Mouse (Mus musculus): ENCODE measurements at regions not wholly inside any gene's neighbourhood (a gene's known extent, or its start where the extent isn't known, plus 50 kb on each side); places are given as distances from the start of the nearest gene placed in this dataset.

DNA sequence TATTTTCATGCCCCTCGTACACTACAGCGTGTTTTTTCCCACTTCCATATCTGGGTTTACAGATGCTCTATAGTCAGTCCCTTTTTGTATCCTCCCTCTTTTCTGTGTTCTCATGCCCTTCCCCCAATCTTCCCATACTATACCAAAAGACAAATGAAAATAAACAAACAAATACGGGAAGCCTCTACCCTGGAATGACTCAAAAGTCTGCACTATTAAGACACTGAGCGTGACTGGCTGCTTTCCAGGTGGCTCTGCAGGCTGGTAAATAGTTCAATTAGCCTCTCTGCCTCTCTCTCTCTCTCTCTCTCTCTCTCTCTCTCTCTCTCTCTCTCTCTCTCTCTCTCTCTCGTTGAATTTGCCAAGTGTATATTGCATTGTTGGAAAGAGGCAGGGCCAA, 464.5 kb upstream of the Pou3f3 start:
- DNase-seq (ENCODE audit: low spot score in 2 of 2): no peak

DNA sequence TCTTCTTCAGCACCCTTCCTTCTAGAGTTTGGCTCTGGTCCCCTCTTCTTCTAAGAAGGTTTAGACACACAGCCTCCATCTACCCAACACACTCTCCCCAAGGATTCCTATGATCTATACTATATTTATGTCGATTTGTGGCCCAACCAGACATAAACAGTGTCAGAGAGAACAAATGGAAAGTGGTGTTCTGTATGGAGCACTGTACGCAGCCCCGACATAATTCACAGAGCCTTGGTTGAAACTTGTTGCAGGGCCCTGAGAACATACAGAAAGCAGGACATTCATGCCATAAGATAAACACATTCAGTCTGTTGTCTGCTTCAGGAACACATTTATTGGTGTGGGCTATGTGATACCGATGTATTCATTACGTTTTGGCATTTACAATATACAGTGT, 463.7 kb upstream of the Pou3f3 start:
- DNase-seq (ENCODE audit: low spot score in 2 of 2): no peak

DNA sequence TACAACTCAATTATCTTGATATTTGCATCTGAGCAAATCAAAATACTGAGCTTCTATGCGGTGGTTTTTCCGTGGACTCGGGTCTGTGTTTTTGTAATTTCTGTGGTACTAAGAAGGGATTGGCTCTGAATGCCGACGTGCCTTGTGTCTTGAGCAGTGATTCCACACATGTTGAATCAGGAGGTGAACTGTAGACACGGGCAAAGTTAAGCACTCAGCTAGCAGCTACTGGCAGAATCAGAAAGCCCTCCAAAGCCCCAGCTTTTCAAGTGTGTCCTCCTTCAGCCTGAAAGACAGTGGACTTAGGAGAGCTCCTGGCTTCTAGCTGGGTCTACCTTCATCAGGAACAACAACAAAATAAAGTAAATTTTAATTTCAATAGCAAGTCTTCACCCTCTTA, 462.9 kb upstream of the Pou3f3 start:
- no peak for DNase-seq (ENCODE audit: low spot score in 2 of 2)

DNA sequence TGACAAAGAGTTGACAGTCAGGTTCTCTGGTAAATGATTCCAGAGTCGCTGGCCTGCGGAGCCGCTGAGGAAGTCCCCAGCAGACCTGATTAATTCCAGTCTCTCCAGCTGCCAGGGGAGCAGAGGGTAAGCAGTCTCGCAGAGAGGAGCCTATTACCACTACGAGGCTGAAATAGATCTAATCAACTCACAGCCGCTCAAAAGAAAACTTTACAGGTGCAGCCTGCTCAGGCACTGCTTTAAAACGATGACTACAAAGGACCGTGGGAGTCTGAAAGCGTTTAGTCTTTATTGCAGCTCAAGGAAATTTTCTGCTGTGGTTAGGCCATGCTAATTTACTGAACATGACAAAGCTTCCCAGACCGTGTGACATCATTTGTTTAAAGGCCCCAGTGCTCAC, 462.3 kb upstream of the Pou3f3 start:
- DNase-seq (ENCODE audit: low spot score in 2 of 2): no peak

DNA sequence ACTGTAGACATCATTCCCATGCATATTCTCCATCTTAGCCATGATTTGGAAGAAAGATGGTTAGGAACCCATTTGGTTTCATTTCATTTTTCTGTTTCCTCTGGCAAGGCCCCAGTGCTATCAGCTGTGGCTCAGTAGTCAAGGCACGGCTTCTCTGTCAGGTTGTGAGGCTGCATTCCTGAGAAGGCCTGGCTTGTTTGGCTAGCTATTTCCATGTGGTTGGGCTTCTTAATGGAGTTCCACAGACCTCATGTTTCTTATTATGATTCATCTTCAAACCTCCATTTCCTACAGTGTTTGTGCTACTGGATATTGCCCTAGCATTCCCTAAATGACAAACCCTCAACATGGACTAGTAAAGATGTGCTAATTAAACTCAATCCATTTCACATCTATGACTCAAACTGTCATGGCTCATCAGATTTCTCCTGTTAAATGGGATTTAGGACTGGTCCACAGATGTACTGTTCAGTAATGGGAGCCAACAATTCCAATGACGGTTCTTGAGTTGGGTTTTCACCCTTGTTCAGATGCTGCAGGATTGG, 459.0 kb upstream of the Pou3f3 start:
- no peak for DNase-seq (ENCODE audit: low spot score in 2 of 2)

DNA sequence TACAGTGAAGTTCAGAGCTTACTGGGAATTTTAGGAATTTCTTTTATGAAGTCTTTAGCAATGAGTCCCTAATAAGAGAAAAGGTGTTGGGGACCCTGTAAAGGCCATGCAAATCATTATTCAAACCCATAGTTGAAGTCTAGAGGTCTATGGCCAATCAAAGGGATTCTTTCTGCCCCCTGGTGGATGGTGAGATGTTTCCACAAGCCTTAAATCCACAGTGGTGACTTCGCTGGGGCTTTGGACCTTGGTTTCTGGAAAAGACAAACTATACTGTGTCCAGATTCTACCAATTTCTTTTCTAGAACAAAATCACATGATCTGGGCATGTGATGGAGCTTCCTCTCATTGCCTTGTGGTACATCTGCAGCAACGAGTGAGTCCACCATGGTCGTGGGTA, 457.2 kb upstream of the Pou3f3 start:
- DNase-seq (ENCODE audit: low spot score in 2 of 2): no peak

DNA sequence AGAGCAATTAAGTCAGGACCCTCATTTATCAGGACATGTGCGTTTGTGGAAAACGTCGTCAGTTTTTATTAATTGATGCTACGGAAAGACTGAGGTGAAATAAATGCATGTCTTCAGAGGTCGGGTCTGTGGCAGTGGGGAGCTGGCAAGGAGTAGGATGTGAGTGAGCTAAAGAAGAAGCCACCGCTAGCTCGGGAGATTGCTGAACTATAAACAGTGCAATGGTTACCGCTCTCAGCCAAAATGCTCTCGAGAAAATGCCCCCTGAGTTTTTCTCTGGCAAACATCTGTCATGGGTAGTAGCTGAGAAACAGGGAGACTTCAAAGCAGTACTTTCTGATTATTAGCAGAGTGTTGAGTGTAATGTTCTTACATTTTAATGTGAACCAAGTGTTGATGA, 454.4 kb upstream of the Pou3f3 start:
- no peak for DNase-seq (ENCODE audit: low spot score in 2 of 2)

DNA sequence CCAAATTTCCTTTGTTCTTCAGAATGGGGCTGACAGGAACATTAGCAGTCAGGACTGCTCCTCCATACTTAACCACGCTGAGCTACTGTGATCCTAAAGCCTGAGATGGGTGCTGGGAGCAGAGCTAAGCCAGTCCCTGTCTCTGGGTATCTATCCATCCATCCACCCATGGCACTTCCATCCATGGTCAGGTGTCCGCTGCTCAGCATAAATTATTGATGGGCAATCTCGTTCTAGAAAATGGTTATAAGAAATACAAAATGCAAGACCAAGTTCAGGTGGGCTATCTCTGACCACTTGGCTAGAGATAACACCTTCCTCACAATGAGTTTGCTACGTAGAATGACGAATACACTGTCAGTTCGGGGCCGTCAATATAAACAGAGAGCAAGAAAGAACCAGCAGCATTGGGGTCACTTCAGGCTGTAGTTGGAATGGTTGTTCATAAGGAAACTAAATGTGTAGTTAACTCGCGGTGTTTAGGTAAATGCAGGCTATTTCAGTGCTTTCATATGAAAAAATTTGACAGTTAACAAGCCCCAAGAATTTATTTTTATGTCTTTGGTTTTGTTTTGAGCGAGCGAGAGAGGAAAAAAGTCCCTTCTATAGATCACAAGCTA, 453.9 kb upstream of the Pou3f3 start:
- DNase-seq (ENCODE audit: low spot score in 2 of 2): no peak

DNA sequence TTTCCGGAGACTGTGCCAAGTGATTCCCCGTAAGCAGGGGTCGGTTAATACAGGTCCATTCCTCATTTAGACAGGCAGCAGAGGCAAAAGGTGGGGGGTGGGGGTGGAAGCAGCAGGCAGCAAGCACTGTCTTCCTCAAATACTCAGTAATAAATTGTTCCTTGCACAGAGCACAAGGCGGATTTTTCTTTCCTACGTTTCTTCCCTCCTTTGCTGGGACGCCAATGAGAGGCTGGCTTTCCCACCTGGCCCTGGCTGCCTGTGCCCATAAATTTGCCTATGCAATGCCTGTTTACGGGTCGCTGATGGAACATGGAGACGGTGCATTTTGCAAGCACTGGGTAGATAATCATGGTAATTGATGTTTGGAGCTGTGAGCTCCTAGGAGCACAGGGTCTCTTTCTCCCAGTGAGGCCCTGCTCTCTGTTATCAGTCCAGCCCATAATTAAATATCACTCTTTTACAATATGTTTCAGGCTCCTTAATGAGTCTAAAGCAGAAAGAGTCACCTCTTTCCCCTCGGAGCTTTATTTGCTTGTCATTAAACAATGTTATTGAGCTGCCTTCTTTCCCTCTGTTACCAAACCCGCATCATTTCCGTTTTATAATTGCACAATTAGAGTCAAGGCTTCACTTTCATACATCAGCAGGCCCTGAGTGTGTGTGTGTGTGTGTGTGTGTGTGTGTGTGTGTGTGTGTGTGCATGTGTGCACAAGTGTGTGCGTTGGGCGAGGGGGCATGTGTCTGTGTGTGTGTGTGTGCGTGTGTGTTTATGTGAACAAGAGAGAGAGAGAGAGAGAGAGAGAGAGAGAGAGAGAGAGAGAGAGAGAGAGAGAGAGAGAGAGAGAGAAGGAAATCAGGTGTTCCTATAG, 452.7 kb upstream of the Pou3f3 start:
- no peak for DNase-seq (ENCODE audit: low spot score in 2 of 2)

DNA sequence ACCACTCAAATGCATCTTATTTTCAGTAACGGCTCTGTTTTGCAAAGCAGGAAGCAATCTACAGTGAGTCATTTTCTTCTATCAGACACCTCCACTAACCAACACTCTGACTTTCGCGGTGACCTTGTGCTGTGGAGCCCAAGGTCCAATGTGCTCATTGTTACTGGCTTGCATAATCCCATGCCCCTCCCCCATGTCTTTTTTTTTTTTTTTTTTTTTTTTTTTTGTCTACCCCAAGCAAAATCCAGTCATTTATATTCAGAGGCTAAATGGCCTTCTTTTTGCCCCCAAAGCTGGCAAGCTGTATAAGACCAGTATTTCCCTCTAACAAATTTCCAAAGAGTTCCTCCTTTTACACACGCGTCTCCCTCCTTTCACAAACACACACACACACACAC, 452.1 kb upstream of the Pou3f3 start:
- no peak for DNase-seq (ENCODE audit: low spot score in 2 of 2)

DNA sequence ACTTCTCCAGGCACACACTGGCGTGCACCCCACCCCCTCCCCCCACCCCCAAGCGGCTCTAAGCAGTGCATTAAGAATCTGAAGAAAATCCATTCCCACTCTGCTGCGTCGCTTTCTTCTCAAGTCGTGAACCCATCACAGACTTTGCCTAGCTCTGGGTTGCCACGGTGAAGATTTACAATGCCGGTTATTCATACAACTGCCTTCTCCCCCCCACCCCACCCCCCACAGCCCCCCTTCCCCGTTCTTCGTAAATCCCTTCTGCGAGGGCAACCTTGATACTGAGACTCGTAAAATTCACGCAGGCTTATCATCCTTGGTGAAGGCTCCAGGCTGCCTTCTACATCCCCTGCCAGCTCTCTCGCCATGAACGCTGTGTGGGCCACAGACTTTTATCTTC, 451.7 kb upstream of the Pou3f3 start:
- no peak for DNase-seq (ENCODE audit: low spot score in 2 of 2)

DNA sequence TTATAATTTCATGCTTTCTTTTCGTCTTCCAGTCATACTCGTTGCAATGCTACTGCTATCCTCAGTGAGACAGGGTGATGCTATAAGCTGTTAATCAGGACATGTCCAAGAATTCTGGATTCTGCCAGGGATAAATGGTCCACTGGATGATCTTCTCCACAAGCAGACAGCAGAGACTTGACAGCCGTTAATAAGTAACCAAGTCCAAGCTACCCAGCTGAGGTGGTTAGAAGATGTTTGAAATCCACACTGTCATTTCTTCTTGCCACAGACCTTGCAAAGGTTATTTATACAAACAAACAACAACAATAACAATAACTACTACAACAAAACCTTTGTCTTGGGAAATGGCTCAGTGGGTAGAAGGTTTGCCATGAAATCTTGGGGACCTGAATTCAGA, 443.2 kb upstream of the Pou3f3 start:
- DNase-seq (ENCODE audit: low spot score in 2 of 2): no peak

DNA sequence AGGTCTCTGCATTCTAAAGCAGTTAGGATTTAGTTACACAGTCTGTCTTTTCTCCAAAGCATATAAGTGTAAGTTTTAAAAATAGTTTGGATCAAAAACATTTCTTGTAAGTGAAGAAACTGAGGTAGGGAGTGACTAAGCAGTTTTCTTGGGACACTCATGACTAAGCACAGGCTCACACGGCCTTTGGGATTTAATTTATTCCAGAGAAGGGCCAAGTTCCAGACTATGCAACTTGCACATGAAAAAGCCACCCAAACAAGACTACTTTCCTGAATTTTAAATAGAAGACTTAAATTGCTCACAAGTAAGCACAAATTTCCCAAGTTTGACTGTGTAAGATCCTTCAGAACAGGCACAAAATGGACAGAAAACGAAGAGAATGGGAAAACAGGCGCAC, 441.8 kb upstream of the Pou3f3 start:
- no peak for DNase-seq (ENCODE audit: low spot score in 2 of 2)

DNA sequence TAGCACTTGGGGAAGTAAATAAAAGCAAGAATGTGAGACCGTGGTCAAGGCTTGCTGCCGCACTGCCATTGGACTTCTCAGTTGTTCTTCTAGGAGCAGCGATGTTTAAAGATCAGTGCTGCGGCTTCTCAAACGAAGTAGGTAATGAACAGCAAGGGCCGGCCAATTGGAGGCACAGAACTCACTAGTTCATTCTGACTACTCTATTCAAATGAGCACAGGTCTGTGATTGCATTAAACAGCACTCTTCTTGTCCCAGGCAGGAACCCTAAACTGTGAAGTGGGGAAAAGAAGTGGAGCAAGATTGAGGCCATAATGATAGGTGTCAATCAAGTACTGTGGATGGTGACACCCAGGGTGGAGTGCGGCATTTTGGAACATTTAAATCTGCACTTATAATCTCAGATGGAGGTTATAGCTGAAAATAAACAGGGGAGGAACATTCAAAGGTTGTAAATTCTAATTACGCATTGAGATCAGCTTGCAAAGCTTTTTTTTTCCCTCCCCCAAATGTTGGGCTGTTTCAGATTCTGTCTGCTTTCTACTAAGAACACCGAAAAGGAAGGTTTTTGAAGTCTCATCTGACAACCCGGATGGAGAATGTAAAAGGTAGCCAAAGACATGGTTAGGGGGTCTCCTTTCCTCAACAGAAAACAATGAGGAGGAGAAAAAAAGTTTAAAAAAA, 438.5 kb upstream of the Pou3f3 start:
- no peak for DNase-seq (ENCODE audit: low spot score in 2 of 2)

DNA sequence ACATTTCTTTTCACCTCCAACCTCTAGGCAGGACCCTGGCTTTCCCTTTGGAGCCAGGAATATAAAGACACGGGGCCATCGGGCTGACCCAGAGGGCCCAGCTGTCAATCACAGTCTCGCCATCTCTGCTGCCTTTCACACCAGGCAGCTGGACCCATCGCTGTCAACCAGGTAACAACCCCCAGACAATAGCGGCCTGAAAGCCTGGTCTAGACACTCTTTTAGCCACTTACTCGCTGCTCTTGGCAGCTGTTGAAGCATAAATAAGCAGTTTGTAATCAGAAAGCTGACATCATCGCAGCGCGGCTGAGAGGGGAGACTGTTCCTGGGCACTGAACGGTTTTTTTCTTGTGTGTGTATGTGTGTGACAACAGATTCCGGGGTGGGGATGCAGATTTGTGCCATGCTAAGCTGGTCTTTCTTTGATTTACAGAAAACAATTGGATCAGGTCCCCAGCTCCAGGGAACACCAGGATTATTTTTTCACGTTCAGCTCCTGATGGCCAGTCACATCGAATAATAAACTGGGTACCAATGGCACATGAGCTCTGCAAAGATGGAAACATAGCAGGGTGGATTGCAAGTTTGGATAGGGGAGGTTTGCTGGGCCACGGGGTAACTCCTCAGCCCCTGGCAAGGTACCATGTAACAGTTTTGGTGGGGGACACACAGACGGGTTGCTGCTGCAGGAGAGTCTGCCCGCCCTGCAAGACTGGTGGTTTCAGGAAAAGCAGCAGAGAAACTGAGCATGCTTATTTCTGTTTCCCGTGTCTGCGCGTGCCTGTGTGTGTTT, 437.6 kb upstream of the Pou3f3 start:
- DNase-seq (ENCODE audit: low spot score in 2 of 2): peak; percentile 56 to 62

DNA sequence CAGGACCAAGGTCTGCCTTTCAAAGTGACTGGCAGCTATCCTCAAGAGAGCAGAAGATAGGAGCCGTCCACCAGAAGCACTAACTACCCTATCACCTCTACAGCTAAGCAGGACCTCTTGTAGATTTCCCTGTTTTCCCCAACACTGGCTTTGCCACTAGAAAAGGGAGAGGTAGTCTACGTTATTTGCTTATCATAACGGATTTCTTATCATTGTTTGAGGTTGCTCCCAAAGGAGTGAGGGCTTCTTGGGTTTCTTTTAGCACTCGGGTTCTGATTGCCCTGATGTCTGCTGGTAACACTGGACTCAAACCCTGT, 437.0 kb upstream of the Pou3f3 start:
- DNase-seq (ENCODE audit: low spot score in 2 of 2): no peak

DNA sequence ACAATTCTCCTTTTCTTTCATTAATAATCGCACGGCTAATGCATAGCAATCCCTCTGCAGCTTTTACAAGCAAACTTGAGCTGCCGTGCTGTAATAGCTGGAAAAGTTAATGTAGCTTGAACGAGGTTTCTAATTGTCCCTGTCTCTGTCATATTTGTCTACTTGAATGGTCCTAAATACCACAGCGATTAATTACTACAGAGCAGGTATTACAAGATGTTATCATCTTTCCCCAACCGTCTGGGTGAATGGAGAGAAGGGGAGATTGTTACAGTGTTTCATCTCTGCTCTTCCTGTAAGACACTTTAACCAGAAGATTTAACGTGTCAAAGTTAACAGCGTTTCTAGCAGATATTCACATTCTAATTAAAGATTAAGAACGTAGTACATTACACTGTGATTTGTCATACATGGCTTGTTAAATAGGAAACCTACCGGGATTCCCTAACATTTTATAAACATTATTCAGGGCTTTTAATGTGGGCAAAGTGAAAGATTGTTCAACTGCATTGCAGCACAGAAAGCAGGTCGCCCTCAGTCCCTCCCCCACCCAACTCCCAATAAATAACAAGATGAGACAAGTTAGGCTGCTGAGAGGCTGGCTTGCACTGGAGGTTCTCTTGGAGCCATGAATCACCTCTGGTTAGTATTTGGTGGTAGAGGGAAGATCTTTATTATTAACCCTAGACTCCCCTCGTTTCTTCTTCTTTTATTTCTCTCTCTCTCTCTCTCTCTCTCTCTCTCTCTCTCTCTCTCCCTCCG, 436.2 kb upstream of the Pou3f3 start:
- peak in 1 of 2 experiments; percentile 45 for DNase-seq (ENCODE audit: low spot score in 2 of 2)

DNA sequence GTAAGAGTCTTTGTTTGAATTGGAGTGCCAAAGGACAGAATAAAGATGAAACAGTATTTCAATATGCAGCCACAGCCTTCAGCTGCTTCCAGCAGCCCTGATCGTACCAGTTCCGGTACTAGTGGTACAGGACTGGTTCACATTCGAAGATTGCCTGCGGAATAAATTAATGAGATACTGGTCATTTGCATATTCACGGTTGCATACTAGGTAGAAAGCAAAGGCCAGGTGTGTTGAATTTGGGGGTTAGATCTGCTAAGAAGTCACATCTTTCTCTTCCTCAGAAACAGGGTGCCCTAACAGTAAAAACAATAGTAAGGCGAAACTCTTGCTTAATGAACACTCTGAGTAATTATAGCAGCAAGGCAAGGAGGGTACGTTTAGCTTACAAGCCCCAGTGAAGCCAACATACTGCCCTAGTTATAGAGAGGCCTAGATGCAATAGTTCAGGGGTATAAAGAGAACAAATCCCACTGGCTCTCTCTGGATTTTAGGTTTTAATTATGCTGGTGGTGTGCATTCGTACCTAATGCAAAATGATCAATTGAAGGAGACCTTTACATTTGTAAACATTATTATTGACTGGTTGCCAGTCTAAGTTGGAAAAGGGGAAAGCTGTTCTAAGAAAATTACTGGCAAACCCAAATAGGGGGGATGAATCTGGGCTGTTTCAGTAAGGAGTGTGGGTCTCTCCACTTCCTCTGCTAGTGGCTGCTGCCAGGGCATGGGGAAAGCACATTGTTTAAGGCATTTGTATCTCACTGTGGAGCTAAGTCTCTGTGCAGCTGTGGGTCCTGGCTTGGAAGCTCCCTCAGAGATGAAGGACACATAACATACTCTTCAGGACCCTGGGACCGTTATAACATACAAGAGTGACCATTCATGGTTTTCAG, 435.3 kb upstream of the Pou3f3 start:
- no peak for DNase-seq (ENCODE audit: low spot score in 2 of 2)

DNA sequence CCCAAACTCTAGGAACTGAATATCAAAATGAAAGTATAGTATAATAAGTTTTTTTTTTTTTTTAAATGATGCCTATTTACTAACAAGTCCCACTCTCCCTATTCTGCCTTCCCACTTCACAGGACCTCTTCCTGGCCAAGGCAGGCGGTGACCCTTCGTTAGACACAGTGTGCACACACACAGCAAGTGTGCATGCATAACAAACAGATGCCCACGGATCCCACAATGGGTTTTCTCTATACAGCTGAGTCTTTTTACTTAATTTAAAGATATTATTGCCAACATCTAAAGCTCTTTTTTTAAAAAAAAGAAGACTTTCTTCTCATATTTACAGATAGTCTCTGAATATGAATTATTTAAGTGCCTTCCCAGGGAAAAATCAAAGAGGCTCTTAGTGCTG, 434.5 kb upstream of the Pou3f3 start:
- no peak for DNase-seq (ENCODE audit: low spot score in 2 of 2)

DNA sequence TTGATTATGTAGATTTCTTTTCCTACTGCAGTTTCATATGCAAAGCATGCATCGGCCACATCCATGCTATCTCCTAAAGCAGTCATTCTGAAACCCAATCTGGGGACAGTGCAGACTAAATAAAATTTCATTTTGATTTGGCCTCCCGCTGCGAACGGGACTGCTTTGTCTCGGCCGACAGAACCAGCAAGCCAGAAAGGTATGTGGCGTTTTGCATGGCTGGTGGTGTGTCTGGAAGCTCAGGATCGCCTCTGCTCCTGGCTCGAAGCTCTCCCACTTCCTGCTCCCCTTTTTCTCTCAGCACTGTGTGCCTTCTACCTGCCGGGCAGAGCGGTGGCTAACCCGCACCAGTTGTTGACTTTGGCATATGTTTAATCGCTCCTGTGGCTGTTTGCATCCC, 433.8 kb upstream of the Pou3f3 start:
- no peak for DNase-seq (ENCODE audit: low spot score in 2 of 2)
